Mouse (Mus musculus): Measurements from ENCODE around the gene Pgam1.
"Not testable (repeated sequence)": the region's sequence is repeated elsewhere in the genome, so short reads cannot be mapped to it uniquely, and the experiment has no call there.

Gene Pgam1

DNA sequence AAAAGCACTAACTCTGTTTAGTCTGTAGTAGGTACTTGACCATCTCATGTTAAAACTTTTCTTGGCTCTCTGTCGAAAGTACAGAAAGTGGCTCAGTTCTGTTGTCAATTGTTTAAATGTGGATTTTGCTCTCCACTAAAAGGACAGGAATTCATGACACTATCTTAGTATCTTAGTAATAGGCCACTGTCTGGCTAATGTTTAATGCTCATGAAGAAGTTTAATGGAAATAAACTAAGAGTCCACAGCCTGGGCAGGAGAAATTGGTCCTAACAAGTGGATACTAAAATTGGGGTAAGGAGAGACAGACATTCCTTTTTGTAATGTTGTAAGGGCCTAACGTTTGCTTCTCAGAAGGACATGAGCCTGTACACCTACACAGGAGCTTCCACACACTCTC is 1.3 kb upstream of the Pgam1 start:
- DNase-seq (ENCODE audit: extremely low spot score), result no peak

DNA sequence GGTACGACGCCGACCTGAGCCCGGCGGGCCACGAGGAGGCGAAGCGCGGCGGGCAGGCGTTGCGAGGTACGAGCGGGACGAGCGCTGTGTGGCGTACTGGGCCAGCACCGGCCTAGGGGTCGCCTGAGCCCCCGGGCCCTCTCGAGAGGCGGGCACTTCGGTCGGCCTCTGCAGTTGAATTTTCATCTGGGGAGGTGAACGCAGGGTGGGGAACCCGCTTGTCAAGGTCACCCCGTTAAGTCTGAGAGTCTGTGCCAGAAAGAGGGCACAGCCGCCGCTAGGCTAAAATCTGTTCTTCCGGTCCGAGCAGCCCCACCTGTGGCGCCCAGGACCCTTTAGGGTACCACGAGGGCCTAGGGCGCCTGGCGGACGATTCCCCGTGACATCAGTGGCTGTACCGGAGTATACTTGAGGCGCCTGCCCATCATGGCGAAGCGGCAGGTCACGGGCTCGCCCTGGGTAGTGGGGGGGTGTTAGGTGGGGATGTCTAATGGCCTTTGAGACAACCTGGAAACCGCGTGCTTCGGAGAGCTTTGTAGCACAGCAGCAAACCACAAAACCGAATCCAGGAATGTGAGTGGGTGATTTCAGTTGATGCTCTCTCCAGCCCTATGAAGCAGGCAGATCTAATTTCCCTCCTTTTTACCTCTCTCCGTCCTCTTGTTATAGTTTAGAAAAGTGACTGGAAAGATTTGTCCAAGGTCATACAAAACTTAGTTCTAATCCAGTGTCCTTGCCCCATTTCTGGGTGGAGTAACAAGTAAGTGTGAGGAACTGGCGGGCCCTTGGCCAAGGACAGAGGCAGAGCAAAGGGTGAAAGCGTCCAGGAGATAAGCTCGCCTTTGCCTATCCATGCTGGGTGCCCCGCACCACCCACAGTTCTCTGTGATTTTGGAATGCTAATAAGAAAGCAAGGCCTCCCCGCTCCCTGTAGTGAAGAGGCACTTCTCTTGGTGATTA is 678 bp downstream of the Pgam1 start:
- peak; percentile 55 for DNase-seq (ENCODE audit: extremely low spot score)

DNA sequence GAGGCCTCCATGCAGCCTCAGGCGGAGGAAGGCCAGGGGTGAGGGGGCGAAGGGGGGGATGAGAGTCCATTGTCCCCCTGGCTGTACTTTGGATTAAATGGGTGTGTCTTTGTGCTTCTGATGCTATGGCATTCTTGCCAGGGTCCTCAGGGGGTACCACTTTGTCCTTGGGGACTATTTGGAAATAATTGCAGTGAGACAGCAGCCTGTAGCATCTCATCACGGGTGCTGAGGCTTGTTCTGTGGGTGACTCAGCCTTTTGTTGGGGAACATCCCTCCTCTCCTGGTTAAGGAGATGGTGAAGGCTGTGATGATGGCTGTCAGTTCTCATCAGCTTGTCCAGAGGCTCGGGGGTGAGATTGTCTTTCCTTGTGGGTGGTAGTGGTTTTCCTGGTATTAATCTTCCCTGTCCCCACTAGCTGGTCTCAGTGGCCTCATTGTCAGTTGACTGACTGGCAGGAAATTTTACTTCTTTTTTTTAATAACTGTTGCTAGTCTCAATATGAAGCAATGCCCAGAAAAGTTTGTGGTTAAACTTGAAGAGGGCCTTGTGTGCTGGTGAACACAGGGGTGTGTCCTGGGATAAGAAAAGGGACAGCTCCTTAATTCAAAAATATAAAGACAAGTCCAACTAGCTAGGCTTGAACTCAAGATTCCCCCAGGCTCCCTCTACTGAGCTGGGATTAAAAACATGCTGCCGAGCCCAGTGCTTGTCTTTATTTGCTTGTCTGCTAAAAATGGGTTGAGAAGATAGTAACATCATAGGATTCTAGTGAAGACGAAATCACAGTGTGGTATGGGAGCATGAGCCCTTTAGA is 2.3 kb downstream of the Pgam1 start:
- DNase-seq (ENCODE audit: extremely low spot score), result no peak

DNA sequence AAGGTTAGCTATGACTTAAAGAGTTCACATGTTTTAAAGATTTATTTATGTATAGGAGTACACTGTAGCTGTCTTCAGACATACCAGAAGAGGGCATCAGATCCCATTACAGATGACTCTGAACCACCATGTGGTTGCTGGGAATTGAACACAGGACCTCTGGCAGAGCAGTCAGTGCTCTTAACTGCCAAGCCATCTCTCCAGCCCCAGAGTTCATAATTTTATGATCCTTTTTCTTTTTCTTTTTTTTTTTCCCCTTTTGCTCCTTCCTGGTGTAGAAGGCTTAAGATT is 2.8 kb downstream of the Pgam1 start:
- DNase-seq (ENCODE audit: extremely low spot score), result not testable (repeated sequence)

DNA sequence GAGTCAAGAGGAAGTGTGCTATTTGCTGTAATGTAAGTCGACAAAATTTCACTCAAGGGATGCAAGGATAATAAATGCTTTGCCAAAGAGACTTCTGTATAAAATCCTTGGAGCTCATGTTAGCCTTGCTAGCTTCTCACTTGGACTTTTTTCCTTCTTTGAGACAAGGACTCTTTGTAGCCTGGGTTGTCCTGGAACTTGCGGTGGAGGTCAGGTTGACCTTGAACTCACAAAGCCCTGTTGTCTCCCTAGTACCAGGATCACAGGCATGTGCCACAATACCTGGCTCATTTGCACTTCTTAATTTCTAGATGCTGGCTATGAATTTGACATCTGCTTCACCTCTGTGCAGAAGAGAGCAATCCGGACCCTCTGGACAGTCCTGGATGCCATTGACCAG is 3.6 kb downstream of the Pgam1 start:
- DNase-seq (ENCODE audit: extremely low spot score), result no peak

DNA sequence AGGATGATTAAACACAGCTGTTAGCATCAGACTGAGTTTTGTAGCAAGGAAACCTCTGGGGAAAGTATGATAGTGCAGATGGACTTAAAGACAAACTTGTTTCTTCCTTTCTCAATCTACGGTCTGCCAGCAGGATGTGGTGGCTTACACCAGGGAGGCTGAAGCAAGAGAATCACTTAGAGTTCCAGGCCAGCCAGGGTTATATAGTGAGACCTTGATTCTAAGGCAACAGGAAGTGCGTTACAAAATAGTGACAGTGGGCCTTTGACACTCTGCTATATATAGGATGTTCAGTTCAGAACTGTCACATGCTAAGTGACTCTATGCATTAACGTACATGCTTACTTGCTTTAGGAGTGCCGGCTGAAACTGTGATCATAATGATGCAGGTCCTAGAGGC is 5.1 kb downstream of the Pgam1 start:
- no peak for DNase-seq (ENCODE audit: extremely low spot score)

DNA sequence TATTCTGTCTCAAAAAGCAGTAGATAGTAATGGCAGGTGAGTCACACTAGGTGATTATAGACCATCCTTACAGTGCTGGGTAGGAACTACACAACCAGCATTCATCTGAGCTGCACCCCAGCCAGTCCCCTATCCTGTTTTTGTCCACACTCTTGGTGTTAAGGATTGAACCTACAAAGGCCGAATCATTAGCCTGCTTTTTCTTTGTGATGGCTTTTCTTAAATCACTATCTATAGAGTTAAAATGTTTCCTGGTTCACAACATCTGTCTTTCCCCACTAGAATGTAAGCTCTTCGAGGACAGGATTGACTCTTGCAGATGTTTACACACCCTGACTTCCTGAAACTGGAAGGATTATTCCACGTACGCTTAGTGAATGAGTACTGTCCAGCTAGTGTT is 7.7 kb downstream of the Pgam1 start:
- no peak for DNase-seq (ENCODE audit: extremely low spot score)

DNA sequence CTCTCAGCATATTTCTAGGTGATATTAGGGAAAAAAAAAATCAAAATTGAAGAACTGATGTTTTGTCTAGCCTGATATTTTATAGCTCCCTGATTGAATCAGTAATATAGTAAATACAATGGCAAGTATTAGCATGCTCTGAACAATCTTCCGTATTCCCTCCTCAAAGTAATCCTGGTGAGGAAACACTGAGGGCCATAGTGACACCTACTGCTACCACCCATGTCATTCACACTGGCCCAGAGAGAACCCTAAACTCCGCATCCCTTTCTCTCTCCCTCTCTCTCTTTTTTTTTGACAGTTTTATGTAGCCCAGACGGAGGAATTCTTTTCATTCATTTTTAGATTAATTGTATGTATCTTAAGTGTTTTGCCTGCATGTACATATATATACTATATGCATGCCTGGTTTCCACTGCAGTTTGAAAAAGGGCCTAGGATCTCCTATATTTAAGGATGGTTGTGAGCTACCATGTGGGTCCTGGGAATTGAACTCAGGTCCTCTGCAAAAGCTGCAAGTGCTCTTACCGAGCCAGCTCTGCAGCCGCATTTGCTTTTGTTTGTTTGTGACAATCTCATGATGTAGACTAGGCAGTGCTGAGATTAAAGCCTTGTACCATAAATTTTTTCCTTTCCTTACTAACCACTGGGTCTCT is 8.8 kb downstream of the Pgam1 start:
- no peak for DNase-seq (ENCODE audit: extremely low spot score)

DNA sequence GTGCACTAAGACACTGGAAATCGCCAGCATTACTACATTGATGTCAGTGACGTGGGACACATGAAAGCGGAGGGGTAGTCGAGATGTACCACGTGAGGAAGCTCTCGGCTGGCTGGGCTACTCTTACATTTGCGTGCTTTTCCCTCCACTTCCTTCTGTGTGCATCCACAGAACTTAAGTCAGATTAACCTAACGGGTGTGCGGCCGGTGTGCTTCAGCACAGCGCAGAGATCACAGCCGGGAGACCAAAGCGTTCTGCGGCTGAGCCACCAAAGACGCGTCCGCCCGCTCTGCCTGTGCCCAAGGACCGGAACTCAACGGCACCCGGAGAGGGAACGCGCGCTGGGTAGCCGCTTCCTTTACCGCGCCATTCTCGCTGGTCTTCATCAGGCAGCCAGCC is 21.0 kb downstream of the Pgam1 start:
- no peak for DNase-seq (ENCODE audit: extremely low spot score)

DNA sequence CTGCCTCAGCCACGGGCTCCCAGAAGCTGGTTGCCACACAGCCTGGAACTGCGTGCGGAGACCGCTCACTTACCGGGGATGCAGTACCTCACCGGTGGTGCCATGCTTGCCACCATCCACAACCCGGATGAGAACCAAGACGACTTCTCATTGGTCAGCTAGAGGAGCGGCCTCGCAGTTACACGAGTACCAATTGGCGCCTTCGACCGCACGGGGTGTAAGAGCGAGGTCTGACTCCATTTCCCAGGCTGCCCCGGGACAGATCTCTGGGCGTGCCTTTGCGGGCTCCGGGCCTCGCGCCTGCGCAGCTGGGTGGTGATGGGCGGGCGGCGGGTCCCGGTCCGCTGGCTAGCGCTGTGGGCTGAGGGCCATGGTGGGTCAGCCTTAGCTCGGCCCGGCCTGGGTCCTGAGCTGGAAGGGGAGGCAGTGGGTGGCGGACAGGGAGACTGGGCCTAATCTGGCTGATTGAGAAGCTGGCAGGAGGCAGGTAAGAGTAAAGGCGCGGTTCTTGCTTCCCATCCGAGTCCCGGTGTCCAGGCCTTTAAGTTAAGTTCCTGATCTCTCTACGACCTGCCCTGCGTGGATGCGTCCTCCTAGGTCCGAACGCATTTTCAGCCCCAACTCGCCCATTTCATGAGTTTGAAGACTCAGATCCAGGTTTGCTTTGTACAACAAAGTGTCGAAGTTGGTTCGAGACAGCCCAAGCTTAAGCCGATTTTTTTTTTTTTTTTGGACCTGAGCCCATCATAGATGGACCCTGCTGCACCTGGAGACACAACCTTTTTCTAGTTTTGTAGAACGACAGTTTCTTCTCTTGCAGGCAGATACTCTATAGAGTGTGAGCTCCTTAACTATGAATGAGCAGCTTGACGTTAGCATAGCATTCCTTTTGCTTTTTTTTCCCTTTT is 21.7 kb downstream of the Pgam1 start, which contains the start of the genes Exosc1 and Zdhhc16:
Gene Exosc1, minus strand, starts transcription at position 245 of the 908 bp plus-strand sequence.
Gene Zdhhc16, plus strand, starts transcription at position 302 of the 908 bp plus-strand sequence.
- peak; percentile 99 for DNase-seq (ENCODE audit: extremely low spot score)

DNA sequence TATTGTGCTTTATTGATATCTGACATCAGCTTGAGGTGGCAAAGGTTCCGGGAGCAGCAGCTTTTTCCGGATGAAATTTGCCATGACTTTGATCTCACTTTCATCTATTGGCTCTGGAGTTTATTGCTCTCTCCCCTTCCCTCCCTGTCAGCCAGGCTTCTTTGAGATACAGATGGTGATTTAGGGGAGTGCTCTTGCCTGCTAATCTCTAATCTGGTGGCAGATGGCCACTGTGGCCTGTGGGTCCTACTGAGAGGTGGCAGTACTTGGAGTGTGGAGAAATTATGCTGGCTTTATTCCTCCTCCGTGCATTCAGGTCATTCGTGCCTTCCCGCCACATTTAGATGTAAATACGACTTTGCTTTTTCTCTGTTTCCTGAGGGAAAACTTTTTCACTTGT is 22.4 kb downstream of the Pgam1 start:
- DNase-seq (ENCODE audit: extremely low spot score), result no peak

DNA sequence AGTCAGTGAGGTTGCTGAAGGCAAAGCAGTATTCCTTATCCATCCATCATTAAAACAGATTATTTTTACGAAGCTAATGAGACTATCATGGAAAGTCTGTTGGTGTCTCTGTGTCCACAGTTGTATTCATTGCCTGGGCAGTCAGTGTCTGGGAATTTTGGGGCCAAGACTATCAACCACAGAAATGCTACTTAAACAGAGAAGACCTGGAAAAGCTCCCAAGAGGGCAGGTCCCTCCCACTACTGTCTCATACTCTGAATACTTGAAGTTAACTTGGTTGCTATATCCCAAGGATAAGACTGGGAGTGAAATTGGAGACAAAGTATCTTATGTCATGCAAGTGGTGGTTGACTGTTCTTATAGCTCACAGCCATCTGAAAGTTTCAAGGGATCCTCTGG is 24.2 kb downstream of the Pgam1 start:
- DNase-seq (ENCODE audit: extremely low spot score), result no peak

DNA sequence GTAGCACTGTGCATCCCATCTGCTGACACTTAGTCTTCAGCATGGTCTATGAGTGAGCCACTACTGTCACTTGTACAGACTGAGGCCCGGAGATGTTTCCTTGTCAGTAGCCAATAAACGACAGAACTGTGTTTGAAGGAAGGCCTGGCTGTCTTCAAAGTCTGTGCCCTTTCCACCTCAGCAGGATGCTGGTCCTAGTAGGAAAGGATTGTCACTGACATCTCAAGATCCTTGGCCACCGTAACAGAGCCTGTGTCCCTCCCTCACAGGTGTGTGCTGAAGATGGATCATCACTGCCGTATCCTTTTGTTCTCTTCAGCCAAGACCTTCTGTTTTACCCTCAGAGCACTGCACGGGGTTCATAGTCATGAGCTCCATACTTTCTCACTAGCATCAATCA is 26.8 kb downstream of the Pgam1 start:
- DNase-seq (ENCODE audit: extremely low spot score), result no peak

DNA sequence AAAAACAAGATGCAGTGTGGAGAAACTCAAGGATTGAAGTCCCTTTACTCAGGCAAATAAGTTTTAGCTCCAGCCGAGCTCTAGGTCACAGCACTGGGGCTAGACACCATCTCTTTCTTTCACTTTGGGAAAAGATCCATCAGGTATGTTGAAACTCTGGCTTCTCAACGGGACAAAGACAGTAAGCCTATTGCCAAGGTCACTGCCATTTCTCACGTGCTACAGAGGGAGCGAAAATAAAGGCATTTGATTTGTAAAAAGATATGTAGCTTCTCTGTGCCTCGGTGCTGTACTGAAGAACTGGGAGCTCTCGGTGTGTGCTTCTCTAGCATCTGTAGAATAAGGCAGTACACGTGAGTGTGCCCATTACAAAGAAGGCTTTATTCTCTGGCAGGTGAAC is 32.1 kb downstream of the Pgam1 start:
- no peak for DNase-seq (ENCODE audit: extremely low spot score)

DNA sequence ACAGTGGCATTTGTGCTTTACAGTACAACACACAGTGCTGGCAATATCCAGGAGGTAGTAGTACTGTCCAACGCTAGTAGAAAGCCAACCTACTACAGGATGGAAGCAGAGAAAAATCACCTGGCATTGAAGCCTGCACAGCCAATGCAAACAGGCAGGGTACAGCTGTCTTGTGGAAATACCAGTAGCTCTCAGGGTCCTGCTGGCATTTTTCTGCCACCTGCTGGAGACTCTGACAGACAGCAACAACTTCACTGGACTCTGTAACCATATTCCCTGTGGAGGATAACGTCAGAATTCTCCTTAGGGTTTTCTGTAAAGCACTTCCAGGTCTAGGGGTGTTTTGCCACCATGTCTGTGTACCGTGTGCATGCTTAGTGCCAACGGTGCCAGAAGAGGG is 40.6 kb downstream of the Pgam1 start:
- DNase-seq (ENCODE audit: extremely low spot score), result no peak

DNA sequence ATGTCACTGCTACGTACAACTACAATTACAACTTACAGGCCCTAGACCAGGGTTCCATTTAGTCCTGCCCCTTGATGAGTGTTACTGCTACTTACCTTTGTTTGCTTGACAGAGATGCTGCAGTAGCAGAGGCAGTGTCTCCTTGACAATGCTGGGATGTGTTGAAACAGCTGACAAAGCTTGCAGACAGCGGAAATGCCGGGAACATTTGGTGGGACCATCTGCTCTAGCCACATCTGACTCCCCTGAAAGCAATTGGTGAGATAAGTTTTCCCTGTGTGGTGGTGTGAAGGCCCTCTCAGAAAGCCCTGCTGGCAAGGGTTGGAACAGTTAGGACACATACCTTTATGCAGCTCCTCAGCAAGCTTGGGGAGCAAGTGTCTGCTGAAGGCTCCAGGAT is 41.9 kb downstream of the Pgam1 start:
- DNase-seq (ENCODE audit: extremely low spot score), result no peak

Data from embryo, embryonic 9.5 days (tissue).